Mouse (Mus musculus) lung, postnatal 4 days (tissue): Measurements from ENCODE around the gene Gm3147.
"Not testable (repeated sequence)": the region's sequence is repeated elsewhere in the genome, so short reads cannot be mapped to it uniquely, and the experiment has no call there.

Experiments
- DNase-seq, 2 experiments: peaks; one replicate each; pipeline ENCODE4 v3.0.0; 2021

Gene Gm3147

DNA sequence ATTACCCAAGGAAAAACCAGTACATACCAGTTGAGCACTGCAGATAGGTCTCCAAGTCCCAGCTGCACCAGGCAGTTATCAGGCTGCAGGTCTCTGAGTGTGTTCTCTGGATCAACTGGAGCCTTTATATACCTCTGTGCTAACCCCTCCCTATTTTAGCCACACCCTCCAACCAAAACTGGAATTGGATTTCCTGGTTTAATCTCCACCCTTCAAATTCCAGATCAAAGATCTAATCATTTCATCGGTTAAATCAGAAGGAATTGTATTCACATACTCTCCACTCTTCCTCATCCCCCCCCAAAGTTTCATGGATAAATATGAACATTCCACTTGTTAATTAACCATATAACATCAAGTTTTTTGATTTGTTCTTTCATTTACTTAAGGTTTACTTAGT, at the start of gene Gm3147:
Gene Gm3147, minus strand, starts transcription at position 101 of the 400 bp plus-strand sequence.
- DNase-seq, result not testable (repeated sequence)

DNA sequence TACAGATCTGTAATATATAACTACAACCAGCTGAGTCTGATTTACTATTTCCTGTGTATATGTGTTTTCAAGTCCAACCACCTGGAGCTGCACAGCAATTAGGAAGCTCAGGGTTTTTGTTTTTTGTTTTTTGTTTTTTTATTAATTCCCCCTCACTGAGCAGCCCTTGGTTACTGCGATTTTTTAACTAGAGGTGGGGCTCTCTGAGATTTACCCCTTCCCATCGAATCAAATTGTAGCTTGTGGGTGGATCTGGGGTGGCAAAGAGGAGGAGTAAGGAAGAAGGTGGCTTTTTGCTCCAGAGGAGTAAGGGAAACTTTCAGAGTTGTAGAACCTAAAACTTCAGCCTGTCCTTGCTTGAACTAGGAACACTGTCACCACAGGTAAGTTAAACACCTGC, 31.9 kb upstream of the Gm3147 start, which contains the start of gene Gm6205:
Gene Gm6205, plus strand, starts transcription at position 301 of the 400 bp plus-strand sequence.
- DNase-seq, result not testable (repeated sequence)

DNA sequence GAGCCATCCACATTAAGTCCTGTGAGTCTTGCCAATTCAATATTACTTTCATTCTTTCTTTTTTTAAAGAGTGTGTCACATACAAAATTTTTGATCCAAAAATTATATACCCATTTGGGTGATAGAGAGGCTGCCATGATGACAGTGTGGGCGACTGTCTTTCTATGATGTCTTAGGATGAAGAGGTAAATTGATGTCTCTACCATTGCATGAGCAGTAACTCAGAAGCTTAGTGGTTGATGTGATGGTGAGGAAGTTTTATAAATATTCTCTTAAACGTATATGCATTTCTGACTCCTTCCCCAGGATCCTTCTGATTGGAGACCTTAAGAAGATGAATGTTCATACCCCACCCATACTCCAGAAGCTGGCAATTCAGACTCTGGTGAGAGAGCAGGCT, 7.5 kb upstream of the Gm3147 start, which contains the start of gene Gm6509:
Gene Gm6509, plus strand, starts transcription at position 301 of the 400 bp plus-strand sequence.
- not testable (repeated sequence) for DNase-seq
